Mouse (Mus musculus) forebrain, embryonic 11.5 days (tissue): ENCODE data around the gene Dffb. TPM values are rescaled to one million over a fixed set of nuclear protein-coding genes. Genes with fewer than 3 reads are reported as not detected.

Experiments
- ATAC-seq: fragments of 200-750 bp; cut with Nextera tagmentation; replicated peaks from 2 replicates; pipeline ENCODE4 v1.8.0; 2017; ENCODE audit warnings: moderate TSS enrichment; ENCODE audit not compliant: low FRiP score
- DNase-seq: peaks from one replicate; pipeline ENCODE4 v3.0.0-alpha.2; 2017; ENCODE audit warnings: low spot score
- H3K27ac ChIP-seq: fragments of 300-500 bp; sonication (generic); 2 replicates; pipeline ENCODE4 v1.5.1; 2014; ENCODE audit warnings: low read depth, low read length
- H3K27me3 ChIP-seq: fragments of 300-500 bp; sonication (generic); 2 replicates; pipeline ENCODE4 v1.6.1; 2014; ENCODE audit warnings: mild to moderate bottlenecking, low read length, mixed read lengths; ENCODE audit not compliant: control insufficient read depth, insufficient read depth
- H3K36me3 ChIP-seq: fragments of 300-500 bp; sonication (generic); 2 replicates; pipeline ENCODE4 v1.6.1; 2014; ENCODE audit warnings: mild to moderate bottlenecking, low read length, moderate library complexity, mixed read lengths; ENCODE audit not compliant: control insufficient read depth, insufficient read depth
- H3K4me1 ChIP-seq: fragments of 300-500 bp; sonication (generic); replicated peaks from 2 replicates; pipeline ENCODE4 v1.6.1; 2014; ENCODE audit warnings: low read length, mixed read lengths; ENCODE audit not compliant: control insufficient read depth, insufficient read depth
- H3K4me2 ChIP-seq: fragments of 300-500 bp; sonication (generic); 2 replicates; pipeline ENCODE4 v1.6.1; 2014; ENCODE audit warnings: low read depth, mild to moderate bottlenecking, low read length, moderate library complexity, mixed read lengths; ENCODE audit not compliant: severe bottlenecking
- H3K4me3 ChIP-seq: fragments of 300-500 bp; sonication (generic); 2 replicates; pipeline ENCODE4 v1.5.1; 2014; ENCODE audit warnings: low read depth, low read length
- H3K9ac ChIP-seq: fragments of 300-500 bp; sonication (generic); 2 replicates; pipeline ENCODE4 v1.6.1; 2014; ENCODE audit warnings: low read length
- H3K9me3 ChIP-seq: fragments of 300-500 bp; sonication (generic); 2 replicates; pipeline ENCODE4 v1.6.1; 2016; ENCODE audit warnings: low read length, mixed read lengths; ENCODE audit not compliant: control insufficient read depth
- WGBS: fragments of 180-500 bp; shearing (Covaris S2); extraction: QIAGEN DNeasy Blood & Tissue Kit; methylation state at CpG from one replicate; pipeline ENCODE4 v1.1.7; 2014; 5-methylcytosine and 5-hydroxymethylcytosine counted together
- polyA plus RNA-seq: library from polyadenylated mRNA; unstranded; fragments of >200 nt; fragmentation: Nextera tagmentation; extraction: Ambion mirVana; gene quantifications from 2 replicates; pipeline ENCODE4 v1.2.1, GENCODE M21; 2014

The Dffb gene
- polyA plus RNA-seq, result 13.0 and 14.1 TPM in 2 replicates

- Histone ChIP-seq H3K9ac (peak within 1 kb of the TSS; percentile 92), H3K4me1 (peaks cover 2% of the 10 kb centered on the region; the same call in 1 of the 2 replicates), H3K27me3 (no peaks in the 10 kb centered on the region), H3K4me3 (peak within 1 kb of the TSS; percentile 88), H3K27ac (peak within 1 kb of the TSS; percentile 46; the same call in 1 of the 2 replicates), H3K9me3 (no peaks in the 10 kb centered on the region), H3K36me3 (no peaks in the 10 kb centered on the region; the same call in 1 of the 2 replicates), H3K4me2 (peak within 1 kb of the TSS; percentile 93)
- DNase-seq (peak; percentile 96), ATAC-seq (peak; percentile 98)
- WGBS, result 1% methylated on average over 68 of the region's 68 CpGs
Observed at GRCm38 (mm10) chr4:153974431-153975291, at the start of gene Dffb, which contains the start of gene Cep104. Gene Dffb (minus strand): TSS chr4:153975126. Gene Cep104 (plus strand): TSS chr4:153975194.

GRCm38 (mm10) chr4:154023754-154024601 is 49.1 kb upstream of the Dffb start:
- peak; percentile 58 for DNase-seq
- Histone ChIP-seq H3K4me1 (peaks cover 5% of the 10 kb centered on the region; the same call in 1 of the 2 replicates), H3K27ac (no peak overlapping the region), H3K9ac (no peak overlapping the region), H3K4me3 (no peak overlapping the region), H3K9me3 (no peaks in the 10 kb centered on the region), H3K4me2 (no peak overlapping the region), H3K36me3 (peaks cover 6% of the 10 kb centered on the region; the same call in 1 of the 2 replicates), H3K27me3 (peaks cover 2% of the 10 kb centered on the region)
- no peak for ATAC-seq
- WGBS, result 29% methylated on average over 8 of the region's 8 CpGs

GRCm38 (mm10) chr4:154022844-154023243 is 47.9 kb upstream of the Dffb start:
- DNase-seq (no peak), ATAC-seq (no peak)
- 32% methylated on average over 4 of the region's 4 CpGs for WGBS
- H3K27ac ChIP-seq, result no peak overlapping the region
- H3K36me3 ChIP-seq, result peaks cover 12% of the 10 kb centered on the region; the same call in 1 of the 2 replicates
- peaks cover 2% of the 10 kb centered on the region for H3K27me3 ChIP-seq
- H3K9ac ChIP-seq, result no peak overlapping the region
- H3K4me3 ChIP-seq, result no peak overlapping the region
- no peak overlapping the region for H3K4me2 ChIP-seq
- peaks cover 5% of the 10 kb centered on the region; the same call in 1 of the 2 replicates for H3K4me1 ChIP-seq
- H3K9me3 ChIP-seq, result no peaks in the 10 kb centered on the region

GRCm38 (mm10) chr4:154022407-154022806 is 47.5 kb upstream of the Dffb start:
- Histone ChIP-seq H3K4me2 (no peak overlapping the region), H3K9ac (no peak overlapping the region), H3K36me3 (peaks cover 12% of the 10 kb centered on the region; the same call in 1 of the 2 replicates), H3K27me3 (peaks cover 2% of the 10 kb centered on the region), H3K4me3 (no peak overlapping the region), H3K4me1 (peaks cover 5% of the 10 kb centered on the region; the same call in 1 of the 2 replicates), H3K9me3 (no peaks in the 10 kb centered on the region), H3K27ac (no peak overlapping the region)
- 68% methylated on average over 4 of the region's 4 CpGs for WGBS
- DNase-seq (no peak), ATAC-seq (no peak)

DNA sequence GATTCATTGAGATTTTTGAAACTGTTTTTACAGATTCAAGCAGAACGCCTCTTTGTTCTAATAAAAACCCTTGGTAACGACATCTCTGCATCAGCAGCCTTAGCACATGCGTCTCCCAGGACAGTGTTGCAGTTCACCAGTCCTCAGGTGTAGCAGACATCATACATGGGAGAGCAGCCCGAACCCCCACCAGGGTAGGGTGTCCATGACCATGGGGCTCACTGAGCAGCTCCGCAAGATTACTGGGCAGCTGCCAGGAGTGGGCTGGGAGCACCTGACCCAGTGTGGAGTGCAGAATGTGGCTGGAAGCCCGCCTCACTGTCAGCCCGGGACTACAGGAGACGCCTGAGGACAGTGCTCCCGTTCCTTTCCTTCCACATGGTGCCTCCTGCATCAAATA is 46.5 kb upstream of the Dffb start:
- 92% methylated on average over 9 of the region's 9 CpGs for WGBS
- no peak for ATAC-seq
- Histone ChIP-seq H3K27ac (no peak overlapping the region), H3K9ac (no peak overlapping the region), H3K27me3 (peaks cover 2% of the 10 kb centered on the region), H3K4me3 (no peak overlapping the region), H3K9me3 (no peaks in the 10 kb centered on the region), H3K4me2 (no peak overlapping the region), H3K36me3 (peaks cover 15% of the 10 kb centered on the region; the same call in 1 of the 2 replicates), H3K4me1 (peaks cover 5% of the 10 kb centered on the region; the same call in 1 of the 2 replicates)
- DNase-seq, result no peak

GRCm38 (mm10) chr4:154019571-154019970 is 44.6 kb upstream of the Dffb start:
- Histone ChIP-seq H3K4me1 (no peaks in the 10 kb centered on the region), H3K9ac (no peak overlapping the region), H3K9me3 (no peaks in the 10 kb centered on the region), H3K36me3 (peaks cover 15% of the 10 kb centered on the region; the same call in 1 of the 2 replicates), H3K4me2 (no peak overlapping the region), H3K4me3 (no peak overlapping the region), H3K27ac (no peak overlapping the region), H3K27me3 (no peaks in the 10 kb centered on the region)
- ATAC-seq (no peak), DNase-seq (peak; percentile 71)
- 78% methylated on average over 7 of the region's 7 CpGs for WGBS

- no peak for DNase-seq
- no peaks in the 10 kb centered on the region for H3K9me3 ChIP-seq
- no peak overlapping the region for H3K4me3 ChIP-seq
- no peak overlapping the region for H3K9ac ChIP-seq
- ATAC-seq, result no peak
- H3K27me3 ChIP-seq, result no peaks in the 10 kb centered on the region
- H3K4me1 ChIP-seq, result peaks cover 10% of the 10 kb centered on the region; the same call in 1 of the 2 replicates
- peaks cover 9% of the 10 kb centered on the region; the same call in 1 of the 2 replicates for H3K36me3 ChIP-seq
- H3K4me2 ChIP-seq, result no peak overlapping the region
- no peak overlapping the region for H3K27ac ChIP-seq
- 96% methylated on average over 11 of the region's 11 CpGs for WGBS
Observed at GRCm38 (mm10) chr4:154015476-154015875, 40.5 kb upstream of the Dffb start.
